8 mouse cellular contexts compared by ENCODE assay signal in the genomic region with DNA sequence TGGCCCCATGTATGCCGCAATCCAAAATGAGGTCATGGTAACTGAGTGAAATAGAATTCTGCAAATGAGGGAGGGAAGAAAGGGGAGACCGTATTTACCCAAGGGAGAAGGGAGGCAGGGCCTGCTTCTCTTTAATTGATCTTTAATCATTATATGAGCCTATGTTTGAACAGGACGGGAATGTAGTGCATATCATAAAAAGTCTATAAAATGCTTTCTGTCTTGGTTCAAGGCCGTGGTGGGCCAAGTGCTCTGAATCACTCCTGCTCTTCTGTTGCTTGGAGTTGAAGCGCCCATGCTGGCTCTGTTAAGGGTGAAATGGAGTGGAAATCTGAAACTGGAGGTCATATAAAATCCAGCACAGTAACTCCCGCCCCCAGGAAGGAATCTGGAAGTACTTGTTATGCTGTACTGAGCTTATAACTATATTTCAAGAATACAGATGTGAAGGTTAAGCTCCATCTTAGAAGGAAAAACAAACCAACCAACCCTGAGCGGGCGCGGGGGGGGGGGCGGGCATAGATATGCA. TPM values are rescaled to one million over a fixed set of nuclear protein-coding genes. Genes with fewer than 3 reads are reported as not detected.
DNase-seq lines count a peak whose midpoint lies in the region; ATAC-seq and TF ChIP-seq lines count a peak whose summit lies in the region.

No protein-coding gene starts in this region.

- WGBS in heart, postnatal 0 days = 69% methylated on average over 10 of the region's 10 CpGs
- WGBS in forebrain, embryonic 14.5 days = 30% methylated on average over 10 of the region's 10 CpGs
- WGBS in limb, embryonic 11.5 days = 22% methylated on average over 10 of the region's 10 CpGs
- WGBS in neural tube, embryonic 14.5 days = 9% methylated on average over 10 of the region's 10 CpGs

- no peak overlapping the region for H3K9ac ChIP-seq in heart, postnatal 0 days (replicated peaks; ENCODE audit: low read depth, low read length)
- peak overlapping the region; percentile 97 for H3K9ac ChIP-seq in forebrain, embryonic 14.5 days (ENCODE audit: low read length)
- no peak overlapping the region for H3K9ac ChIP-seq in limb, embryonic 11.5 days (ENCODE audit: low read length)
- H3K9ac ChIP-seq in neural tube, embryonic 14.5 days (replicated peaks; ENCODE audit: low read depth, low read length) = peak overlapping the region; percentile 93; the same call in 1 of the 2 replicates

- no peak for TF ChIP-seq CTCF in heart, postnatal 0 days (IDR thresholded peaks at IDR 0.05; ENCODE audit: low read depth)

- H3K27me3 ChIP-seq in heart, postnatal 0 days (ENCODE audit: control insufficient read depth, insufficient read depth, low read length) = peaks cover 3% of the 10 kb centered on the region; the same call in 1 of the 2 replicates
- H3K27me3 ChIP-seq in forebrain, embryonic 14.5 days (replicated peaks; ENCODE audit: control insufficient read depth, insufficient read depth, low read length) = no peaks in the 10 kb centered on the region
- no peaks in the 10 kb centered on the region for H3K27me3 ChIP-seq in limb, embryonic 11.5 days (ENCODE audit: control insufficient read depth, insufficient read depth, low read length)
- H3K27me3 ChIP-seq in neural tube, embryonic 14.5 days (ENCODE audit: control insufficient read depth, insufficient read depth, low read length) = no peaks in the 10 kb centered on the region

- no peaks in the 10 kb centered on the region for H3K9me3 ChIP-seq in heart, postnatal 0 days (replicated peaks; ENCODE audit: control insufficient read depth, low read length)
- no peaks in the 10 kb centered on the region for H3K9me3 ChIP-seq in forebrain, embryonic 14.5 days (replicated peaks; ENCODE audit: control insufficient read depth, low read length)
- no peaks in the 10 kb centered on the region for H3K9me3 ChIP-seq in limb, embryonic 11.5 days (ENCODE audit: control insufficient read depth, low read length)
- no peaks in the 10 kb centered on the region for H3K9me3 ChIP-seq in neural tube, embryonic 14.5 days (ENCODE audit: control insufficient read depth, low read length)

- no peak overlapping the region for H3K27ac ChIP-seq in heart, postnatal 0 days (ENCODE audit: low read depth)
- H3K27ac ChIP-seq in forebrain, embryonic 14.5 days (ENCODE audit: low read depth, low read length) = peak overlapping the region; percentile 95; the same call in 1 of the 2 replicates
- H3K27ac ChIP-seq in limb, embryonic 11.5 days (replicated peaks; ENCODE audit: low read depth, low read length) = no peak overlapping the region
- 0 out of 2 replicates have a peak overlapping the region, but pooled peaks have one; percentile 8 for H3K27ac ChIP-seq in neural tube, embryonic 14.5 days (ENCODE audit: low read depth, low read length)

- H3K36me3 ChIP-seq in heart, postnatal 0 days (replicated peaks; ENCODE audit: control insufficient read depth, insufficient read depth, low read length) = no peaks in the 10 kb centered on the region
- H3K36me3 ChIP-seq in forebrain, embryonic 14.5 days (ENCODE audit: control insufficient read depth, insufficient read depth, low read length) = no peaks in the 10 kb centered on the region
- no peaks in the 10 kb centered on the region for H3K36me3 ChIP-seq in limb, embryonic 11.5 days (ENCODE audit: control insufficient read depth, insufficient read depth, low read length)
- no peaks in the 10 kb centered on the region for H3K36me3 ChIP-seq in neural tube, embryonic 14.5 days (ENCODE audit: control insufficient read depth, insufficient read depth, low read length)

- H3K4me2 ChIP-seq in heart, postnatal 0 days (ENCODE audit: low read depth, low read length) = peak overlapping the region; percentile 95
- peak overlapping the region; percentile 81 for H3K4me2 ChIP-seq in forebrain, embryonic 14.5 days (ENCODE audit: low read length)
- H3K4me2 ChIP-seq in limb, embryonic 11.5 days (ENCODE audit: low read depth, severe bottlenecking) = peak overlapping the region; percentile 96; the same call in 1 of the 2 replicates
- H3K4me2 ChIP-seq in neural tube, embryonic 14.5 days (ENCODE audit: low read depth, low read length) = peak overlapping the region; percentile 67

- no peak for ATAC-seq in heart, postnatal 0 days (ENCODE audit: insufficient read depth, low read depth)
- ATAC-seq in forebrain, embryonic 14.5 days = no peak
- no peak for ATAC-seq in limb, embryonic 11.5 days (ENCODE audit: insufficient number of reproducible peaks, low FRiP score, low TSS enrichment, low read depth)
- no peak for ATAC-seq in neural tube, embryonic 14.5 days (ENCODE audit: low read depth)
- ATAC-seq in granulocyte monocyte progenitor cell, adult 5-6 weeks (replicated peaks; ENCODE audit: poor library complexity, severe bottlenecking) = no peak

- TF ChIP-seq EP300 in heart, postnatal 0 days (IDR thresholded peaks at IDR 0.05; ENCODE audit: low read depth) = no peak

- intact Hi-C loops in heart, postnatal 25 days (cut with DNase I) = no loop called here

- H3K4me3 ChIP-seq in heart, postnatal 0 days (ENCODE audit: low read depth, low read length) = peak overlapping the region; percentile 80
- H3K4me3 ChIP-seq in forebrain, embryonic 14.5 days (ENCODE audit: low read depth, low read length) = peak overlapping the region; percentile 73
- 0 out of 2 replicates have a peak overlapping the region, but pooled peaks have one; percentile 55 for H3K4me3 ChIP-seq in limb, embryonic 11.5 days (ENCODE audit: low read depth, low read length)
- peak overlapping the region; percentile 74 for H3K4me3 ChIP-seq in neural tube, embryonic 14.5 days (ENCODE audit: low read depth, low read length)

- DNase-seq in heart, postnatal 0 days (ENCODE audit: low spot score) = no peak
- no peak for DNase-seq in heart, postnatal 25 days (ENCODE audit: low spot score)
- DNase-seq in forebrain, embryonic 14.5 days (ENCODE audit: low spot score) = no peak
- DNase-seq in limb, embryonic 11.5 days (ENCODE audit: low spot score) = peak; percentile 33
- DNase-seq in layer of hippocampus, adult 8-10 months (ENCODE audit: low spot score in 2 of 2) = no peak
- DNase-seq in urinary bladder, adult 18-20 months (ENCODE audit: low spot score in 2 of 2) = no peak

- H3K4me1 ChIP-seq in heart, postnatal 0 days (ENCODE audit: control insufficient read depth, insufficient read depth) = peaks cover 4% of the 10 kb centered on the region; the same call in 1 of the 2 replicates
- peaks cover 55% of the 10 kb centered on the region for H3K4me1 ChIP-seq in forebrain, embryonic 14.5 days (ENCODE audit: control insufficient read depth, insufficient read depth, low read length)
- peaks cover 21% of the 10 kb centered on the region for H3K4me1 ChIP-seq in limb, embryonic 11.5 days (ENCODE audit: control insufficient read depth, insufficient read depth, low read length)
- H3K4me1 ChIP-seq in neural tube, embryonic 14.5 days (ENCODE audit: control insufficient read depth, insufficient read depth, low read length) = peaks cover 45% of the 10 kb centered on the region

RNA-seq across cellular contexts. Expression of a gene that starts 48.6 kb away (rescaled TPM):
- total RNA-seq in heart, postnatal 0 days (2014; rRNA removed; ENCODE audit: low replicate concordance) = 6.1 and 11.0 TPM in 2 replicates
- 4.9 and 6.0 TPM in 2 replicates for polyA plus RNA-seq in heart, postnatal 0 days (2015; fragmentation: Nextera tagmentation; extraction: Ambion mirVana)
- 1 to 10 TPM; 6.4 to 7.5 TPM for total RNA-seq in heart, postnatal 25 days (2021)
- polyA plus RNA-seq in forebrain, embryonic 14.5 days (2014; fragmentation: Nextera tagmentation; extraction: Ambion mirVana) = 117 and 162 TPM in 2 replicates
- 12.4 and 13.5 TPM in 2 replicates for polyA plus RNA-seq in limb, embryonic 11.5 days (2014; fragmentation: Nextera tagmentation; extraction: Ambion mirVana)
- polyA plus RNA-seq in neural tube, embryonic 14.5 days (2014; fragmentation: Nextera tagmentation; extraction: Ambion mirVana) = 136 and 139 TPM in 2 replicates
- not detected in 2 replicates for total RNA-seq in granulocyte monocyte progenitor cell, adult 5-6 weeks (2014; fragmentation: Nextera tagmentation)
- not detected in 2 replicates for total RNA-seq in granulocyte monocyte progenitor cell, adult 5-6 weeks (2017)
- total RNA-seq in layer of hippocampus, adult 8-10 months (2022) = 100 to 1,000 TPM; 369 to 408 (median 383) TPM

Comparison
In these comparisons a context has a peak if more than half of its experiments do, and no peak if none do; other contexts are left out.
1. H3K27ac ChIP-seq: peak in forebrain, embryonic 14.5 days (single experiment) and neural tube, embryonic 14.5 days (single experiment); none in heart, postnatal 0 days (single experiment) and limb, embryonic 11.5 days (single experiment).
2. H3K9ac ChIP-seq: peak in forebrain, embryonic 14.5 days (single experiment) and neural tube, embryonic 14.5 days (single experiment); none in heart, postnatal 0 days (single experiment) and limb, embryonic 11.5 days (single experiment).
3. RNA of a gene that starts 48.6 kb away (total RNA-seq): 369 to 408 TPM in layer of hippocampus, adult 8-10 months; 6.4 to 7.5 TPM in heart, postnatal 25 days, 6.1 to 11.0 TPM in heart, postnatal 0 days and not detected in granulocyte monocyte progenitor cell, adult 5-6 weeks; every median in the first group is over 10 times any median in the second.
4. Peak in every context shown above with its lines, with median percentiles within 50 percentile points of each other: H3K4me2 ChIP-seq and H3K4me3 ChIP-seq.